Mouse (Mus musculus) thymus, postnatal 4 days (tissue): Measurements from ENCODE around the gene Map4k4.

Source experiments
- DNase-seq: peaks from one replicate; pipeline ENCODE4 v3.0.0; 2021

Gene Map4k4

GRCm38 (mm10) chr1:39937609-39938008 is 36.9 kb downstream of the Map4k4 start:
- no peak for DNase-seq

GRCm38 (mm10) chr1:39939401-39939800 is 38.7 kb downstream of the Map4k4 start:
- DNase-seq, result no peak

- DNase-seq, result no peak
Observed at GRCm38 (mm10) chr1:39940342-39940741, 39.6 kb downstream of the Map4k4 start.

- no peak for DNase-seq
Observed at GRCm38 (mm10) chr1:39941237-39942179, 40.8 kb downstream of the Map4k4 start.

- DNase-seq, result no peak
Observed at GRCm38 (mm10) chr1:39942935-39943334, 42.2 kb downstream of the Map4k4 start.

GRCm38 (mm10) chr1:39944306-39944971 is 43.7 kb downstream of the Map4k4 start:
- DNase-seq, result peak; percentile 36

- DNase-seq, result no peak
Observed at GRCm38 (mm10) chr1:39944972-39945323, 44.2 kb downstream of the Map4k4 start.

- no peak for DNase-seq
Observed at GRCm38 (mm10) chr1:39946391-39946790, 45.7 kb downstream of the Map4k4 start.

- no peak for DNase-seq
Observed at GRCm38 (mm10) chr1:39947179-39947578, 46.5 kb downstream of the Map4k4 start.

- no peak for DNase-seq
Observed at GRCm38 (mm10) chr1:39947701-39948359, 47.1 kb downstream of the Map4k4 start.

- DNase-seq, result peak; percentile 44
Observed at GRCm38 (mm10) chr1:39949205-39949604, 48.5 kb downstream of the Map4k4 start.

- DNase-seq, result peak; percentile 74
Observed at GRCm38 (mm10) chr1:39949790-39950462, 49.2 kb downstream of the Map4k4 start.

- DNase-seq, result no peak
Observed at GRCm38 (mm10) chr1:39950590-39950989, 49.9 kb downstream of the Map4k4 start.

- no peak for DNase-seq
Observed at GRCm38 (mm10) chr1:39954652-39955051, 53.9 kb downstream of the Map4k4 start.

GRCm38 (mm10) chr1:39956712-39957111 is 56.0 kb downstream of the Map4k4 start:
- no peak for DNase-seq

- DNase-seq, result no peak
Observed at GRCm38 (mm10) chr1:39957981-39958380, 57.3 kb downstream of the Map4k4 start.

- DNase-seq, result no peak
Observed at GRCm38 (mm10) chr1:39960623-39961022, 59.9 kb downstream of the Map4k4 start.

GRCm38 (mm10) chr1:39961113-39961512 is 60.4 kb downstream of the Map4k4 start:
- no peak for DNase-seq

- DNase-seq, result no peak
Observed at GRCm38 (mm10) chr1:39962321-39962720, 61.6 kb downstream of the Map4k4 start.

- no peak for DNase-seq
Observed at GRCm38 (mm10) chr1:39962840-39963239, 62.1 kb downstream of the Map4k4 start.

- no peak for DNase-seq
Observed at GRCm38 (mm10) chr1:39963821-39964220, 63.1 kb downstream of the Map4k4 start.

- no peak for DNase-seq
Observed at GRCm38 (mm10) chr1:39964427-39964826, 63.7 kb downstream of the Map4k4 start.

- DNase-seq, result no peak
Observed at GRCm38 (mm10) chr1:39965461-39965860, 64.7 kb downstream of the Map4k4 start.
